Mouse (Mus musculus) fibroblast of lung, adult 2 months (primary cell): ENCODE data around the gene Ccnb1.
"Not testable (repeated sequence)": the region's sequence is repeated elsewhere in the genome, so short reads cannot be mapped to it uniquely, and the experiment has no call there.

Experiments used
- DNase-seq: peaks from one replicate; pipeline ENCODE4 v3.0.0-alpha.2; 2011; ENCODE audit warnings: low read depth

The Ccnb1 gene

DNA sequence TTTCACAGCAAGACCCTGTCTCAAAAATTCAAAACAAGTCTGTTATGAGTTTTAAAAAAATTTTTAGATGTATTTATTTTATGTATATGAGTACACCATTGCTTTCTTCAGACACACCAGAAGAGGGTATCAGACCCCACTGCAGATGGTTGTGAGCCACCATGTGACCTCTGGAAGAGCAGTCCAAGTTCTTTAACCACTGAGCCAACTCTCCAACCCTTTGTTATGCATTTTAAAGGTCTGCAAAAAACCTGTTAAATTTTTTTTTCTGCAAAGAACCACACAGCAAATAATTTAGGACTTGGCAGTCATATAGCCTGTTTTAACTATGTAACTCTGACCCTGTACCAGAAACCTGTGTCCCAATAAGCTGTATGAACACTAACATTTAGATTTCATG lies 11.7 kb downstream of the Ccnb1 start:
- DNase-seq, result no peak

DNA sequence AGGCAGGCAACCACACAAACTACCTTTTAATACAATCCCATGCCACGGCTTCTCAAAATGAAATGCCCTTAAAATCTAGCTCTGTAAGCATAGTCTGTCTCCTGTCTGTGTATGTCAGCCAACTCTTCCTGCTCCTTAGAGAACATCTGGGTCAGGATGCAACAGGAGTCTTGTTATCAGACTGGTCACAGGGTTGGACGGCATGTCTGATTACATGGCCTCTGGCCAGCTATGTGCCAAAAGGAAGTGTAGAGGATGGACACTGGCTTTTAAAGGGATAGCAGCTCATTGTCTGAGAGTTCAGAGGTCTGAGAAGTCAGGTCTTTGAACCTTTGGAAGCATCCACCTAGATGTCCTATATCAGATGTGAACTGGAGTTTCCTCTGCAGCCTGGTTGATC lies 31.0 kb downstream of the Ccnb1 start:
- no peak for DNase-seq

- DNase-seq, result no peak
Measured at GRCm38 (mm10) chr13:100754186-100754585, 32.2 kb downstream of the Ccnb1 start.

GRCm38 (mm10) chr13:100753011-100753410 lies 33.4 kb downstream of the Ccnb1 start:
- DNase-seq, result no peak

DNA sequence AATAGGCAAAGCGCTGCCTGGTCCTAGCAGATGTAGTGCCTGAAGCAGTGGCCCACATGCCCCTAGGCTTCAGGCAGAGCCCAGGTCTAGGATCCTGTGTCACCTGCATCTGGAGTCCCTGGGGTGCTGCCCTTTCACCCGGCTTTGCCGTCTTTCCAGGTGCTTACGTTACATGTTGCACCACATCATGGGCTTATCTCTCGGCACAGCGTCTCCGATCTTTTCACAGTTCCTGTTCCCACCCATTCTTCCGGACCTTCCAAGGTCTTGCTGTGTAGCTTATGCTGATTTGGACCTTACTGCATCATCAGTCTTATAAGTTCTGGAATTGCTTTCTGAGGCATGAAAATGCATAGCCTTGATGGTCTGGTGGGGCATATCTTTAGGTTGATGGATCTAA lies 33.8 kb downstream of the Ccnb1 start:
- no peak for DNase-seq

- no peak for DNase-seq
Measured at GRCm38 (mm10) chr13:100751402-100751801, 35.0 kb downstream of the Ccnb1 start.

GRCm38 (mm10) chr13:100750799-100751198 lies 35.6 kb downstream of the Ccnb1 start:
- DNase-seq, result no peak

- DNase-seq, result no peak
Measured at GRCm38 (mm10) chr13:100748638-100749037, 37.7 kb downstream of the Ccnb1 start.

- DNase-seq, result no peak
Measured at GRCm38 (mm10) chr13:100746090-100746489, 40.3 kb downstream of the Ccnb1 start.

- peak; percentile 78 for DNase-seq
Measured at GRCm38 (mm10) chr13:100744036-100744744, 42.2 kb downstream of the Ccnb1 start, which contains the start of gene Mrps36. TSS of gene Mrps36 (minus strand) at chr13:100744659.

- DNase-seq, result no peak
Measured at GRCm38 (mm10) chr13:100743346-100744035, 42.9 kb downstream of the Ccnb1 start.

- DNase-seq, result no peak
Measured at GRCm38 (mm10) chr13:100742831-100743230, 43.5 kb downstream of the Ccnb1 start.

DNA sequence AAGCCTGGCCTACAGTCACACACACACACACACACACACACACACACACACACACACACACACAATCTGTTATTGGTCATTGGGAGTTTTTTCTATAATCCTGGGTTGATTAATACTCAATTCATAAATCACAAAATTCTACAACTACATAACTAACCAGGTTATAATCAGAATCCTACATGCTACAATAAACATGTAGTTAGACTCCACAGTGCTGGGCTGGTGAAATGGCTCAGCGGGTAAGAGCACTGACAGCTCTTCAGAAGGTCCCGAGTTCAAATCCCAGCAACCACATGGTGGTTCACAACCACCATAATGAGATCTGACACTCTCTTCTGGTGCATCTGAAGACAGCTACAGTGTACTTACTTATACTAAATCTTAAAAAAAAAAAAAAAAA lies 53.6 kb downstream of the Ccnb1 start:
- DNase-seq, result no peak

DNA sequence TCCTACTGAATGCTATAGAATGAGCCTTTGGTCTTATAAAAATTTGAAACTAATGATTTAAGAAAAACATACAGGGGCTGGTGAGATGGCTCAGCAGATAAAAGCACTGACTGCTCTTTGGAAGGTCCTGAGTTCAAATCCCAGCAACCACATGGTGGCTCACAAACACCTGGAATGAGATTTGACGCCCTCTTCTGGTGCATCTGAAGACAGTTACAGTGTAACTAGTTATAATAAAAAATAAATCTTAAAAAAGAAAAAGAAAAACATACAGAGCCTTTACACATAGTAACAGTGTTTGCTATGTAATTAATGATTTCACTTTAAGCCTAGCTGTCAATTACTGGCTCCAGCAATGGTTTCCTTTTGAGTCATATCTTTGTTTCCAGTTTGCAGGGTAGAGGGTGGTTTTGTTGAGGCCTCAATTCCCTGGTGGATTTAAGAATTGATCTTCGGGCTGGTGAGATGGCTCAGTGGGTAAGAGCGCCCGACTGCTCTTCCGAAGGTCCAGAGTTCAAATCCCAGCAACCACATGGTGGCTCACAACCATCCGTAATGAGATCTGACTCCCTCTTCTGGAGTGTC lies 54.8 kb downstream of the Ccnb1 start:
- DNase-seq, result not testable (repeated sequence)

- peak; percentile 94 for DNase-seq
Measured at GRCm38 (mm10) chr13:100730861-100731176, 55.6 kb downstream of the Ccnb1 start, which contains the start of gene Cdk7. TSS of gene Cdk7 (minus strand) at chr13:100730939.

- DNase-seq, result no peak
Measured at GRCm38 (mm10) chr13:100730153-100730860, 56.1 kb downstream of the Ccnb1 start.
